Mouse (Mus musculus) testis, adult 2 months (tissue): ENCODE results near the gene Mymx. TPM values are rescaled to one million over a fixed set of nuclear protein-coding genes. Genes with fewer than 3 reads are reported as not detected.

Experiments used
- H3K27ac ChIP-seq: fragments of 200-500 bp; 2 replicates; pipeline ENCODE4 v1.5.1; 2012; ENCODE audit warnings: low read depth, low read length; ENCODE audit not compliant: control insufficient read depth, insufficient read depth
- H3K27me3 ChIP-seq: fragments of 200-500 bp; 2 replicates; pipeline ENCODE4 v1.6.1; 2012; ENCODE audit warnings: mild to moderate bottlenecking, low read length, moderate library complexity; ENCODE audit not compliant: control insufficient read depth, insufficient read depth
- H3K36me3 ChIP-seq: fragments of 200-500 bp; 2 replicates; pipeline ENCODE4 v1.6.1; 2012; ENCODE audit warnings: mild to moderate bottlenecking, low read length; ENCODE audit not compliant: control insufficient read depth, insufficient read depth
- H3K4me1 ChIP-seq: fragments of 200-500 bp; 2 replicates; pipeline ENCODE4 v1.6.1; 2012; ENCODE audit warnings: low read length; ENCODE audit not compliant: control insufficient read depth, insufficient read depth
- H3K4me3 ChIP-seq: fragments of 200-500 bp; 2 replicates; pipeline ENCODE4 v1.5.1; 2012; ENCODE audit warnings: low read depth, mild to moderate bottlenecking, low read length, moderate library complexity, mixed read lengths; ENCODE audit not compliant: control insufficient read depth
- CTCF ChIP-seq: fragments of 200-500 bp; IDR thresholded peaks from 2 replicates; pipeline ENCODE4 v1.5.1; 2012; ENCODE audit warnings: low read depth, mild to moderate bottlenecking, inconsistent platforms, low read length, moderate library complexity; ENCODE audit not compliant: control insufficient read depth, insufficient read depth, insufficient replicate concordance
- POLR2A ChIP-seq: fragments of 200-500 bp; IDR thresholded peaks from 2 replicates; pipeline ENCODE4 v1.6.1; 2012; ENCODE audit warnings: low read depth, mild to moderate bottlenecking, inconsistent platforms, low read length, moderate library complexity; ENCODE audit not compliant: control insufficient read depth
- polyA plus RNA-seq: library from polyadenylated mRNA; depleted of rRNA; stranded (reverse); fragments of >200 nt; gene quantifications from 2 replicates; pipeline ENCODE4 v1.2.3, GENCODE M21; 2012

Mymx gene
- polyA plus RNA-seq, 1 experiment = 3.4 TPM

DNA sequence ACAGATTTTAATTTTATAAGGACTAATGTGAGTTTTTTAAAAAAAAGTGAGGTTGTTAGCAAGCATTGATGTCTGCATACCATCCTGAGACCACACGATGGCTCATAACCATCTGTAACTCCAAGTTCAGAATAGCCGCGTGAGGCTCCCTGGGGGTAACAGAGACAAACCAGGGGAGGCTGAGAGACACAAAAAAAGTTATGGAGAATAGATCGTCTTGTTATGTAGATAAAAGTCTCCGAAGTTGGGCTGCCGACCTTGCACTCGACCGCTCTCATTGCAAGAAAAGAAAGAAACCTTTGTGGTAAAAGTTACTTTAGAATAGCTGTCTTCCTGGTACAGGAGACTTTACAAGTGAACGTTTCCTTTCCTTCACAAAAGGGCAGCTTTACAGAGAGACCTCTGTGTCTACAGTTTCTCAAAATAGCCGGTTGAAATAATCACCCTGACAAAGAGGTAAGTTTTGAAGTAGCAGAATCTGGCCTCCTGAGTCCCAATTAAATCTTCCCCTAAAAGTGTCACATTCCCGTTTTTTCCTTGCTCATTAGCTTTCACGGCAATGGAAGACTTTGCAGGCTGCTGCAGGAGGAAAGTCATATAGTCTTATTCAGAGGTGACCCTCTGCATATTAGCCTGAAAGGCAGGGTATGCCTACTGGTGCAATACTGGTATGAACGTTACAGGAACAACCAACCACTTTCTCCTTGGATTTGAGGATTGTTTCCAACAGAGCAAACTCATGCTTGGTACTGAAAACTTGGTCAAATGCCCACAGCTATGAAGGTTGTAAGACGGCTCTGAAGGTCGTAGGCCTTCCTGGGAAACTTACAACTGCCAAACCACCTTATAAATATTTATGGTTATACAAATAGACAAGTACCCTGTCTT lies 5.3 kb upstream of the Mymx start:
- peak overlapping the region; percentile 72 for H3K27ac ChIP-seq

GRCm38 (mm10) chr17:45602984-45603383 lies 1.1 kb upstream of the Mymx start:
- H3K36me3 ChIP-seq = no peaks in the 10 kb centered on the region
- H3K27ac ChIP-seq = no peak overlapping the region
- H3K27me3 ChIP-seq = no peaks in the 10 kb centered on the region
- no peak overlapping the region for H3K4me3 ChIP-seq
- no peak for TF ChIP-seq CTCF
- no peak for TF ChIP-seq POLR2A
- H3K4me1 ChIP-seq = peaks cover 11% of the 10 kb centered on the region

More for the DNA sequence above, 5.3 kb upstream of the Mymx start:
- TF ChIP-seq POLR2A = no peak
- TF ChIP-seq CTCF = no peak
- Histone ChIP-seq H3K36me3 (no peaks in the 10 kb centered on the region), H3K4me3 (no peak overlapping the region), H3K27me3 (no peaks in the 10 kb centered on the region), H3K4me1 (peaks cover 1% of the 10 kb centered on the region)

GRCm38 (mm10) chr17:45601325-45601724 lies 577 bp downstream of the Mymx start:
- peak overlapping the region; percentile 17; the same call in 1 of the 2 replicates for H3K4me3 ChIP-seq
- TF ChIP-seq CTCF (no peak), POLR2A (peak; percentile 26; the same call in 1 of the 2 replicates)
- no peaks in the 10 kb centered on the region for H3K27me3 ChIP-seq
- peaks cover 19% of the 10 kb centered on the region for H3K4me1 ChIP-seq
- 0 out of 2 replicates have a peak overlapping the region, but pooled peaks have one; percentile 35 for H3K27ac ChIP-seq
- no peaks in the 10 kb centered on the region for H3K36me3 ChIP-seq

GRCm38 (mm10) chr17:45600267-45600666 lies 1.6 kb downstream of the Mymx start:
- no peaks in the 10 kb centered on the region for H3K36me3 ChIP-seq
- H3K4me1 ChIP-seq = peaks cover 24% of the 10 kb centered on the region
- no peaks in the 10 kb centered on the region for H3K27me3 ChIP-seq
- TF ChIP-seq POLR2A = no peak
- TF ChIP-seq CTCF = no peak
- no peak overlapping the region for H3K4me3 ChIP-seq
- no peak overlapping the region for H3K27ac ChIP-seq

- TF ChIP-seq POLR2A = peak; percentile 57
- no peak for TF ChIP-seq CTCF
- Histone ChIP-seq H3K27ac (peak within 1 kb of the TSS; percentile 71), H3K27me3 (no peaks in the 10 kb centered on the region), H3K4me3 (peak within 1 kb of the TSS; percentile 67), H3K4me1 (peaks cover 24% of the 10 kb centered on the region), H3K36me3 (no peaks in the 10 kb centered on the region)
Observed at GRCm38 (mm10) chr17:45599446-45600242, 2.3 kb downstream of the Mymx start, which contains the start of gene Slc29a1. TSS of gene Slc29a1 (minus strand) at chr17:45599606.

- Histone ChIP-seq H3K27ac (peak overlapping the region; percentile 71), H3K27me3 (no peaks in the 10 kb centered on the region), H3K36me3 (no peaks in the 10 kb centered on the region), H3K4me1 (peaks cover 24% of the 10 kb centered on the region), H3K4me3 (no peak overlapping the region)
- no peak for TF ChIP-seq CTCF
Observed at GRCm38 (mm10) chr17:45598891-45599290, 3.0 kb downstream of the Mymx start.

DNA sequence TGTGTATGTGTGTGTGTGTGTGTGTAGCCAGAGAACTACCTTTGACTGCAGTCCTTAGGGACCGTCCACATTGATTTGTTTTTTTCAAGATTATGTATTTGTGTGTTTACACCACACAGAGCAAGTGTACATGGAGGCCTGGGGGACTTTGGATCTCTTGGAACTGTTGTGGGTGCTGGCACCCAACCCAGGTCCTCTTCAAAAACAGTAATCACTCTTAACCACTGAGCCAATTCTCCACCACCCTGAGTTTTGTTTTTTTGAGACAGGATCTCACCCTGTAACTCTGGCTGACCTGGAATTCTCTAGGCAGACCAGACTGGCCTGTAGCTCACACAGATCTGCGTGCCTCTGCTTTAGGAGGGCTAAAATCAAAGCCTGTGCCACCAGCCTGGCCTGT lies 3.5 kb downstream of the Mymx start:
- TF ChIP-seq CTCF (no peak), POLR2A (no peak)
- Histone ChIP-seq H3K4me1 (peaks cover 24% of the 10 kb centered on the region), H3K27ac (peak overlapping the region; percentile 71), H3K27me3 (no peaks in the 10 kb centered on the region), H3K36me3 (no peaks in the 10 kb centered on the region), H3K4me3 (peak overlapping the region; percentile 19; the same call in 1 of the 2 replicates)
